ENCODE assay signal across 8 mouse cellular contexts in genomic region chr6:81965296-81966067, GRCm38 (mm10). TPM values are rescaled to one million over a fixed set of nuclear protein-coding genes. Genes with fewer than 3 reads are reported as not detected.
DNase-seq lines count a peak whose midpoint lies in the region; ATAC-seq and TF ChIP-seq lines count a peak whose summit lies in the region.

TSS of gene Mrpl19 (minus strand) at chr6:81965958.

- peak; percentile 96 for DNase-seq in forebrain, embryonic 14.5 days (ENCODE audit: low spot score)
- DNase-seq in heart, postnatal 14 days = peak; percentile 87 to 95
- peak; percentile 93 for DNase-seq in layer of hippocampus, adult 11-12 months (ENCODE audit: low spot score)
- DNase-seq in lung, adult 18-20 months = peak; percentile 93 to 94
- peak; percentile 92 for DNase-seq in testis, postnatal 14 days (ENCODE audit: low spot score)

- WGBS in forebrain, embryonic 14.5 days = under 1% methylated on average over 44 of the region's 44 CpGs
- WGBS in neural tube, embryonic 15.5 days = under 1% methylated on average over 44 of the region's 44 CpGs

- H3K4me1 ChIP-seq in ES-Bruce4 (ENCODE audit: control insufficient read depth, insufficient read depth, low read length) = peaks cover 4% of the 10 kb centered on the region
- peaks cover 5% of the 10 kb centered on the region for H3K4me1 ChIP-seq in forebrain, embryonic 14.5 days (ENCODE audit: control insufficient read depth, insufficient read depth, low read length)
- peaks cover 9% of the 10 kb centered on the region for H3K4me1 ChIP-seq in neural tube, embryonic 15.5 days

- no peak for TF ChIP-seq EP300 in ES-Bruce4 (IDR thresholded peaks at IDR 0.05; ENCODE audit: insufficient read depth, low read depth, low read length)

- H3K36me3 ChIP-seq in ES-Bruce4 (ENCODE audit: control insufficient read depth, insufficient read depth, low read length, poor library complexity, severe bottlenecking) = peaks cover 31% of the 10 kb centered on the region
- H3K36me3 ChIP-seq in forebrain, embryonic 14.5 days (ENCODE audit: control insufficient read depth, insufficient read depth, low read length) = peaks cover 33% of the 10 kb centered on the region
- H3K36me3 ChIP-seq in neural tube, embryonic 15.5 days = peaks cover 27% of the 10 kb centered on the region

- peak within 1 kb of the TSS; percentile 76 for H3K4me2 ChIP-seq in forebrain, embryonic 14.5 days (ENCODE audit: low read length)
- H3K4me2 ChIP-seq in neural tube, embryonic 15.5 days = peak within 1 kb of the TSS; percentile 74

- intact Hi-C loops in heart, postnatal 14 days (cut with DNase I) = no loop called here

- H3K9me3 ChIP-seq in ES-Bruce4 (replicated peaks; ENCODE audit: control insufficient read depth, insufficient read depth, low read length, poor library complexity, severe bottlenecking) = no peaks in the 10 kb centered on the region
- H3K9me3 ChIP-seq in forebrain, embryonic 14.5 days (replicated peaks; ENCODE audit: control insufficient read depth, low read length) = no peaks in the 10 kb centered on the region
- H3K9me3 ChIP-seq in neural tube, embryonic 15.5 days (replicated peaks) = no peaks in the 10 kb centered on the region

- TF ChIP-seq POLR2A in ES-Bruce4 (IDR thresholded peaks at IDR 0.05; ENCODE audit: insufficient read depth, low read length) = no peak

- H3K4me3 ChIP-seq in ES-Bruce4 (ENCODE audit: low read depth, low read length) = peak within 1 kb of the TSS; percentile 100
- peak within 1 kb of the TSS; percentile 86 for H3K4me3 ChIP-seq in forebrain, embryonic 14.5 days (ENCODE audit: low read depth, low read length)
- peak within 1 kb of the TSS; percentile 91 for H3K4me3 ChIP-seq in neural tube, embryonic 15.5 days (replicated peaks)

- H3K27me3 ChIP-seq in ES-Bruce4 (ENCODE audit: control insufficient read depth, insufficient read depth, low read length, poor library complexity, severe bottlenecking) = no peaks in the 10 kb centered on the region
- H3K27me3 ChIP-seq in forebrain, embryonic 14.5 days (replicated peaks; ENCODE audit: control insufficient read depth, insufficient read depth, low read length) = no peaks in the 10 kb centered on the region
- no peaks in the 10 kb centered on the region for H3K27me3 ChIP-seq in neural tube, embryonic 15.5 days (replicated peaks)

- ATAC-seq in cerebellum, adult (ENCODE audit: insufficient number of reproducible peaks, low FRiP score, low TSS enrichment) = peak; percentile 96
- ATAC-seq in forebrain, embryonic 14.5 days = peak; percentile 99
- ATAC-seq in neural tube, embryonic 15.5 days (ENCODE audit: low FRiP score) = peak; percentile 97

- H3K9ac ChIP-seq in ES-Bruce4 (ENCODE audit: low read depth, poor library complexity, severe bottlenecking) = peak within 1 kb of the TSS; percentile 81
- H3K9ac ChIP-seq in forebrain, embryonic 14.5 days (ENCODE audit: low read length) = peak within 1 kb of the TSS; percentile 75
- peak within 1 kb of the TSS; percentile 78 for H3K9ac ChIP-seq in neural tube, embryonic 15.5 days (replicated peaks)

- H3K27ac ChIP-seq in ES-Bruce4 (ENCODE audit: insufficient read depth, low read length) = no peak within 1 kb of the TSS
- H3K27ac ChIP-seq in forebrain, embryonic 14.5 days (ENCODE audit: low read depth, low read length) = no peak within 1 kb of the TSS
- 0 out of 2 replicates have a peak within 1 kb of the TSS, but pooled peaks have one; percentile 45 for H3K27ac ChIP-seq in neural tube, embryonic 15.5 days (replicated peaks)

- no peak for TF ChIP-seq CTCF in ES-Bruce4 (IDR thresholded peaks at IDR 0.05; ENCODE audit: low read depth, low read length)

RNA-seq across cellular contexts. Expression of gene Mrpl19, which starts in this region (rescaled TPM):
- polyA plus RNA-seq in ES-Bruce4 (2011; ENCODE audit: insufficient read depth, insufficient read length, low read depth, missing spikeins) = 20.9 and 26.3 TPM in 2 replicates
- 32.9 and 33.5 TPM in 2 replicates for polyA plus RNA-seq in forebrain, embryonic 14.5 days (2014; fragmentation: Nextera tagmentation; extraction: Ambion mirVana)
- 10 to 100 TPM; 28.8 to 38.1 TPM for total RNA-seq in heart, postnatal 14 days (2021)
- polyA plus RNA-seq in neural tube, embryonic 15.5 days (2015; fragmentation: Nextera tagmentation; extraction: Ambion mirVana) = 40.6 and 46.5 TPM in 2 replicates
